Mouse (Mus musculus) limb, embryonic 11.5 days (tissue): Measurements from ENCODE around the gene Hipk2. TPM values are rescaled to one million over a fixed set of nuclear protein-coding genes. Genes with fewer than 3 reads are reported as not detected.

Source experiments
- ATAC-seq: fragments of 200-750 bp; cut with Nextera tagmentation; 2 replicates; pipeline ENCODE4 v1.8.0; 2017; ENCODE audit warnings: low read depth; ENCODE audit not compliant: insufficient number of reproducible peaks, low FRiP score, low TSS enrichment
- DNase-seq: peaks from one replicate; pipeline ENCODE4 v3.0.0-alpha.2; 2015; ENCODE audit warnings: low spot score
- H3K27ac ChIP-seq: fragments of 300-500 bp; sonication (generic); replicated peaks from 2 replicates; pipeline ENCODE4 v1.5.1; 2014; ENCODE audit warnings: low read depth, mild to moderate bottlenecking, low read length
- H3K27me3 ChIP-seq: fragments of 300-500 bp; sonication (generic); 2 replicates; pipeline ENCODE4 v1.6.1; 2014; ENCODE audit warnings: mild to moderate bottlenecking, low read length, mixed read lengths; ENCODE audit not compliant: control insufficient read depth, insufficient read depth
- H3K36me3 ChIP-seq: fragments of 300-500 bp; sonication (generic); 2 replicates; pipeline ENCODE4 v1.6.1; 2014; ENCODE audit warnings: mild to moderate bottlenecking, low read length, moderate library complexity, mixed read lengths; ENCODE audit not compliant: control insufficient read depth, insufficient read depth
- H3K4me1 ChIP-seq: fragments of 300-500 bp; sonication (generic); 2 replicates; pipeline ENCODE4 v1.6.1; 2014; ENCODE audit warnings: low read length, mixed read lengths; ENCODE audit not compliant: control insufficient read depth, insufficient read depth
- H3K4me2 ChIP-seq: fragments of 300-500 bp; sonication (generic); 2 replicates; pipeline ENCODE4 v1.6.1; 2014; ENCODE audit warnings: low read depth, mild to moderate bottlenecking, moderate library complexity; ENCODE audit not compliant: severe bottlenecking
- H3K4me3 ChIP-seq: fragments of 300-500 bp; sonication (generic); 2 replicates; pipeline ENCODE4 v1.5.1; 2014; ENCODE audit warnings: low read depth, low read length
- H3K9ac ChIP-seq: fragments of 300-500 bp; sonication (generic); 2 replicates; pipeline ENCODE4 v1.6.1; 2014; ENCODE audit warnings: mild to moderate bottlenecking, low read length
- H3K9me3 ChIP-seq: fragments of 300-500 bp; sonication (generic); 2 replicates; pipeline ENCODE4 v1.6.1; 2016; ENCODE audit warnings: low read length; ENCODE audit not compliant: control insufficient read depth
- WGBS: fragments of 180-500 bp; shearing (Covaris S2); extraction: QIAGEN DNeasy Blood & Tissue Kit; methylation state at CpG from one replicate; pipeline ENCODE4 v1.1.7; 2014; 5-methylcytosine and 5-hydroxymethylcytosine counted together
- polyA plus RNA-seq: library from polyadenylated mRNA; unstranded; fragments of >200 nt; fragmentation: Nextera tagmentation; extraction: Ambion mirVana; gene quantifications from 2 replicates; pipeline ENCODE4 v1.2.1, GENCODE M21; 2014

The Hipk2 gene
- polyA plus RNA-seq, 1 experiment from 2014 or later, result 20.5 TPM

GRCm38 (mm10) chr6:38919135-38919740, 43.3 kb upstream of the Hipk2 start:
- WGBS, result 88% methylated on average over 14 of the region's 14 CpGs
- Histone ChIP-seq H3K9me3 (no peaks in the 10 kb centered on the region), H3K4me1 (no peaks in the 10 kb centered on the region), H3K36me3 (no peaks in the 10 kb centered on the region), H3K9ac (no peak overlapping the region), H3K27me3 (no peaks in the 10 kb centered on the region), H3K4me2 (no peak overlapping the region), H3K27ac (no peak overlapping the region), H3K4me3 (no peak overlapping the region)
- DNase-seq (no peak), ATAC-seq (no peak)

GRCm38 (mm10) chr6:38918728-38919127, 42.8 kb upstream of the Hipk2 start:
- no peak overlapping the region for H3K4me3 ChIP-seq
- no peaks in the 10 kb centered on the region for H3K9me3 ChIP-seq
- H3K4me2 ChIP-seq, result no peak overlapping the region
- no peaks in the 10 kb centered on the region for H3K27me3 ChIP-seq
- no peak for ATAC-seq
- no peaks in the 10 kb centered on the region for H3K36me3 ChIP-seq
- no peak overlapping the region for H3K9ac ChIP-seq
- no peak for DNase-seq
- H3K4me1 ChIP-seq, result no peaks in the 10 kb centered on the region
- WGBS, result 88% methylated on average over 4 of the region's 4 CpGs
- no peak overlapping the region for H3K27ac ChIP-seq

GRCm38 (mm10) chr6:38917415-38917814, 41.5 kb upstream of the Hipk2 start:
- no peaks in the 10 kb centered on the region for H3K27me3 ChIP-seq
- no peaks in the 10 kb centered on the region for H3K4me1 ChIP-seq
- H3K4me3 ChIP-seq, result no peak overlapping the region
- H3K4me2 ChIP-seq, result no peak overlapping the region
- 81% methylated on average over 3 of the region's 3 CpGs for WGBS
- ATAC-seq (no peak), DNase-seq (no peak)
- no peaks in the 10 kb centered on the region for H3K9me3 ChIP-seq
- no peak overlapping the region for H3K27ac ChIP-seq
- no peak overlapping the region for H3K9ac ChIP-seq
- H3K36me3 ChIP-seq, result no peaks in the 10 kb centered on the region

- Histone ChIP-seq H3K4me1 (no peaks in the 10 kb centered on the region), H3K4me3 (no peak overlapping the region), H3K4me2 (no peak overlapping the region), H3K36me3 (no peaks in the 10 kb centered on the region), H3K9ac (no peak overlapping the region), H3K27ac (no peak overlapping the region), H3K27me3 (no peaks in the 10 kb centered on the region), H3K9me3 (no peaks in the 10 kb centered on the region)
- no peak for ATAC-seq
- WGBS, result 95% methylated on average over 4 of the region's 4 CpGs
- DNase-seq, result no peak
These were observed 40.6 kb upstream of the Hipk2 start for GRCm38 (mm10) chr6:38916571-38916970.

- no peaks in the 10 kb centered on the region for H3K36me3 ChIP-seq
- no peak overlapping the region for H3K4me3 ChIP-seq
- H3K9me3 ChIP-seq, result no peaks in the 10 kb centered on the region
- no peaks in the 10 kb centered on the region for H3K4me1 ChIP-seq
- no peak for DNase-seq
- H3K27ac ChIP-seq, result no peak overlapping the region
- H3K4me2 ChIP-seq, result no peak overlapping the region
- no peak for ATAC-seq
- no peaks in the 10 kb centered on the region for H3K27me3 ChIP-seq
- 75% methylated on average over 5 of the region's 5 CpGs for WGBS
- no peak overlapping the region for H3K9ac ChIP-seq
These were observed 39.8 kb upstream of the Hipk2 start for GRCm38 (mm10) chr6:38915776-38916175.

GRCm38 (mm10) chr6:38914181-38914580, 38.2 kb upstream of the Hipk2 start:
- no peak overlapping the region for H3K4me2 ChIP-seq
- no peak overlapping the region for H3K9ac ChIP-seq
- H3K27me3 ChIP-seq, result no peaks in the 10 kb centered on the region
- DNase-seq (no peak), ATAC-seq (no peak)
- no peak overlapping the region for H3K4me3 ChIP-seq
- no peaks in the 10 kb centered on the region for H3K36me3 ChIP-seq
- no peaks in the 10 kb centered on the region for H3K4me1 ChIP-seq
- no peak overlapping the region for H3K27ac ChIP-seq
- 88% methylated on average over 10 of the region's 10 CpGs for WGBS
- H3K9me3 ChIP-seq, result no peaks in the 10 kb centered on the region

- ATAC-seq (no peak), DNase-seq (no peak)
- H3K9ac ChIP-seq, result no peak overlapping the region
- H3K9me3 ChIP-seq, result no peaks in the 10 kb centered on the region
- WGBS, result 89% methylated on average over 13 of the region's 13 CpGs
- H3K4me3 ChIP-seq, result no peak overlapping the region
- no peaks in the 10 kb centered on the region for H3K36me3 ChIP-seq
- no peak overlapping the region for H3K27ac ChIP-seq
- H3K4me2 ChIP-seq, result no peak overlapping the region
- no peaks in the 10 kb centered on the region for H3K27me3 ChIP-seq
- no peaks in the 10 kb centered on the region for H3K4me1 ChIP-seq
These were observed 37.5 kb upstream of the Hipk2 start for GRCm38 (mm10) chr6:38913386-38914042.

- Histone ChIP-seq H3K4me3 (no peak overlapping the region), H3K9me3 (no peaks in the 10 kb centered on the region), H3K4me1 (no peaks in the 10 kb centered on the region), H3K27ac (no peak overlapping the region), H3K27me3 (no peaks in the 10 kb centered on the region), H3K4me2 (no peak overlapping the region), H3K36me3 (no peaks in the 10 kb centered on the region), H3K9ac (no peak overlapping the region)
- DNase-seq (no peak), ATAC-seq (no peak)
- 85% methylated on average over 9 of the region's 9 CpGs for WGBS
These were observed 36.9 kb upstream of the Hipk2 start for GRCm38 (mm10) chr6:38912845-38913244.
